Mouse (Mus musculus): Measurements from ENCODE around the gene Ccdc47.
"Not testable (repeated sequence)": the region's sequence is repeated elsewhere in the genome, so short reads cannot be mapped to it uniquely, and the experiment has no call there.

The Ccdc47 gene

GRCm38 (mm10) chr11:106215927-106216729, at the start of gene Ccdc47:
TSS of gene Ccdc47 (minus strand) at chr11:106216344.
- in situ Hi-C loops (cut with MboI): no loop called here

- in situ Hi-C loops (cut with MboI): no loop called here
Observed at GRCm38 (mm10) chr11:106265570-106265969, 49.4 kb upstream of the Ccdc47 start.

GRCm38 (mm10) chr11:106264988-106265387, 48.8 kb upstream of the Ccdc47 start:
- in situ Hi-C loops (cut with MboI): no loop called here

- in situ Hi-C loops (cut with MboI): no loop called here
Observed at GRCm38 (mm10) chr11:106263963-106264362, 47.8 kb upstream of the Ccdc47 start.

- in situ Hi-C loops (cut with MboI): no loop called here
Observed at GRCm38 (mm10) chr11:106260826-106261450, 44.8 kb upstream of the Ccdc47 start.

- in situ Hi-C loops (cut with MboI): no loop called here
Observed at GRCm38 (mm10) chr11:106256775-106257174, 40.6 kb upstream of the Ccdc47 start.

GRCm38 (mm10) chr11:106255685-106256451, 39.7 kb upstream of the Ccdc47 start, which contains the start of the genes Ftsj3 and Psmc5:
TSS of gene Ftsj3 (minus strand) at chr11:106256079.
TSS of gene Psmc5 (plus strand) at chr11:106256154.
- in situ Hi-C loops (cut with MboI): no loop called here

GRCm38 (mm10) chr11:106255174-106255573, 39.0 kb upstream of the Ccdc47 start:
- in situ Hi-C loops (cut with MboI): no loop called here

GRCm38 (mm10) chr11:106254767-106255166, 38.6 kb upstream of the Ccdc47 start:
- in situ Hi-C loops (cut with MboI): no loop called here

- in situ Hi-C loops (cut with MboI): no loop called here
Observed at GRCm38 (mm10) chr11:106249326-106249725, 33.2 kb upstream of the Ccdc47 start.

GRCm38 (mm10) chr11:106246834-106247233, 30.7 kb upstream of the Ccdc47 start:
- in situ Hi-C loops (cut with MboI): no loop called here

- in situ Hi-C loops (cut with MboI): not testable (repeated sequence)
Observed at GRCm38 (mm10) chr11:106233978-106234377, 17.8 kb upstream of the Ccdc47 start.

- in situ Hi-C loops (cut with MboI): no loop called here
Observed at GRCm38 (mm10) chr11:106220603-106221002, 4.5 kb upstream of the Ccdc47 start.

GRCm38 (mm10) chr11:106216730-106217490, 766 bp upstream of the Ccdc47 start, which contains the start of gene Ddx42:
TSS of gene Ddx42 (plus strand) at chr11:106216926.
- in situ Hi-C loops (cut with MboI): no loop called here

- in situ Hi-C loops (cut with MboI): no loop called here
Observed at GRCm38 (mm10) chr11:106215450-106215859, 689 bp downstream of the Ccdc47 start.

- in situ Hi-C loops (cut with MboI): no loop called here
Observed at GRCm38 (mm10) chr11:106214856-106215255, 1.3 kb downstream of the Ccdc47 start.

GRCm38 (mm10) chr11:106212771-106213170, 3.4 kb downstream of the Ccdc47 start:
- in situ Hi-C loops (cut with MboI): no loop called here

GRCm38 (mm10) chr11:106202123-106202465, 14.1 kb downstream of the Ccdc47 start, which contains the start of gene Strada:
TSS of gene Strada (minus strand) at chr11:106202168.
- in situ Hi-C loops (cut with MboI): no loop called here

GRCm38 (mm10) chr11:106201337-106202122, 14.6 kb downstream of the Ccdc47 start:
- in situ Hi-C loops (cut with MboI): no loop called here

GRCm38 (mm10) chr11:106200756-106201155, 15.4 kb downstream of the Ccdc47 start:
- in situ Hi-C loops (cut with MboI): no loop called here

- in situ Hi-C loops (cut with MboI): not testable (repeated sequence)
Observed at GRCm38 (mm10) chr11:106199997-106200396, 16.1 kb downstream of the Ccdc47 start.

Data from mature B cell (primary cell).